Mouse (Mus musculus) activated CD4-positive, CD25-positive, alpha-beta regulatory T cell (primary cell): ENCODE measurements around the gene Gm9045. TPM values are rescaled to one million over a fixed set of nuclear protein-coding genes. Genes with fewer than 3 reads are reported as not detected.

ENCODE experiments used
- polyA plus RNA-seq, 2 experiments: library from polyadenylated mRNA; unstranded; fragments of 100-300 nt; shearing (Covaris generic); gene quantifications; one replicate each; pipeline ENCODE4 v1.2.1; 2017

Gm9045 gene
- under 1 TPM in 1 of 2 experiments, not detected in 1; 0.22 TPM for polyA plus RNA-seq

GRCm38 (mm10) chr10:118337731-118338130 is at the start of gene Gm9045:
Gm9045 (minus strand) TSS chr10:118337831.

DNA sequence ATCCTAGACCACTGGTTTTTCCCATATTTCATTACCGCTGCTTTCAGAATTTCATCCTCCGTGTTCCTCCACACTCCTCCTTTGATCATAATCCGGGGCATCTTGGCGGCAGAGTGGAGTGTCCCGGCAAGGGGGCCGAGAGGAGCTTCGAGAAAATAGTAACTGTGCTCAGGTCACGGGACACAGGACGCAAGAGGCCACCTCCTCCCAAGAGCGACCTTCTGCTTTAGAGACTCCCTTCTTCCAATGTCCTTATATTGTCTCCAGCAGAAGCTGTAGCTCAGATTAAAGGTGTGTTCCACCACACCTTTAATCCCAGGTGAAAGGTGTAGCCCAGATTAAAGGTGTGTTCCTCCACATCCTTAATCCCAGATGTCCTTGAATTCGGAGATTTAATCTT is 16.4 kb upstream of the Gm9045 start, which contains the start of gene Gm9049:
TSS of gene Gm9049 (minus strand) at position 101 of the 400 bp plus-strand sequence.

GRCm38 (mm10) chr10:118348579-118348978 is 10.9 kb upstream of the Gm9045 start, which contains the start of gene Gm9048:
Gm9048 (minus strand) TSS chr10:118348679.

GRCm38 (mm10) chr10:118343155-118343554 is 5.5 kb upstream of the Gm9045 start, which contains the start of gene Gm9046:
Gm9046 (minus strand) TSS chr10:118343255.

DNA sequence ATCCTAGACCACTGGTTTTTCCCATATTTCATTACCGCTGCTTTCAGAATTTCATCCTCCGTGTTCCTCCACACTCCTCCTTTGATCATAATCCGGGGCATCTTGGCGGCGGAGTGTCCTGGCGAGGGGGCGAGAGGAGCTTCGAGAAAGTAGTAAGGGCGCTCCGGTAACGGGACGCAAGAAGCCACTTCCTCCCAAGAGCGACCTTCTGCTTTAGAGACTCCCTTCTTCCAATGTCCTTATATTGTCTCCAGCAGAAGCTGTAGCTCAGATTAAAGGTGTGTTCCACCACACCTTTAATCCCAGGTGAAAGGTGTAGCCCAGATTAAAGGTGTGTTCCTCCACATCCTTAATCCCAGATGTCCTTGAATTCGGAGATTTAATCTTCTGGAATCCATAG is 5.3 kb downstream of the Gm9045 start, which contains the start of gene Gm9044:
TSS of gene Gm9044 (minus strand) at position 101 of the 400 bp plus-strand sequence.

DNA sequence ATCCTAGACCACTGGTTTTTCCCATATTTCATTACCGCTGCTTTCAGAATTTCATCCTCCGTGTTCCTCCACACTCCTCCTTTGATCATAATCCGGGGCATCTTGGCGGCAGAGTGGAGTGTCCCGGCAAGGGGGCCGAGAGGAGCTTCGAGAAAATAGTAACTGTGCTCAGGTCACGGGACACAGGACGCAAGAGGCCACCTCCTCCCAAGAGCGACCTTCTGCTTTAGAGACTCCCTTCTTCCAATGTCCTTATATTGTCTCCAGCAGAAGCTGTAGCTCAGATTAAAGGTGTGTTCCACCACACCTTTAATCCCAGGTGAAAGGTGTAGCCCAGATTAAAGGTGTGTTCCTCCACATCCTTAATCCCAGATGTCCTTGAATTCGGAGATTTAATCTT is 10.8 kb downstream of the Gm9045 start, which contains the start of gene Gm9040:
TSS of gene Gm9040 (minus strand) at position 101 of the 400 bp plus-strand sequence.

GRCm38 (mm10) chr10:118294938-118295337 is 42.7 kb downstream of the Gm9045 start, which contains the start of gene Iltifb:
Iltifb (minus strand) TSS chr10:118295038.

Other genes with a start within 250 kb of the Gm9045 start
- gene Mdm1, start 196.0 kb downstream of the Gm9045 start, polyA plus RNA-seq: 10 to 100 TPM in 1 of 2 experiments, 1 to 10 TPM in 1; 7.0 to 11.2 TPM
- gene Il22, start 132.9 kb downstream of the Gm9045 start, polyA plus RNA-seq: not detected
- gene Gm32717, start 97.1 kb downstream of the Gm9045 start, polyA plus RNA-seq: under 1 TPM in 1 of 2 experiments, not detected in 1; 0.11 TPM
- under 1 TPM in 1 of 2 experiments, not detected in 1; 0.11 TPM for gene Gm32802, start 79.1 kb downstream of the Gm9045 start, polyA plus RNA-seq
- 1 to 10 TPM in 1 of 2 experiments, not detected in 1; 1.1 TPM for gene Iltifb, start 42.8 kb downstream of the Gm9045 start, polyA plus RNA-seq
- gene Gm9040, start 10.9 kb downstream of the Gm9045 start, polyA plus RNA-seq: not detected
- gene Gm9044, start 5.4 kb downstream of the Gm9045 start, polyA plus RNA-seq: not detected
- gene Gm9046, start 5.4 kb upstream of the Gm9045 start, polyA plus RNA-seq: not detected
- under 1 TPM in 1 of 2 experiments, not detected in 1; 0.69 TPM for gene Gm9048, start 10.8 kb upstream of the Gm9045 start, polyA plus RNA-seq
- under 1 TPM in 1 of 2 experiments, not detected in 1; 0.22 TPM for gene Gm9049, start 16.3 kb upstream of the Gm9045 start, polyA plus RNA-seq
- gene Ifng, start 103.2 kb upstream of the Gm9045 start, polyA plus RNA-seq: 1 to 10 TPM; 8.2 to 9.0 TPM